Mouse (Mus musculus) liver, embryonic 11.5 days (tissue): ENCODE measurements at regions not wholly inside any gene's neighbourhood (a gene's known extent, or its start where the extent isn't known, plus 50 kb on each side); places are given as distances from the start of the nearest gene placed in this dataset.

ENCODE experiments used
- ATAC-seq: fragments of 200-750 bp; cut with Nextera tagmentation; replicated peaks from 2 replicates; pipeline ENCODE4 v1.8.0; 2017; ENCODE audit warnings: moderate number of reproducible peaks, mild to moderate bottlenecking, moderate TSS enrichment, moderate library complexity; ENCODE audit not compliant: low FRiP score
- DNase-seq: peaks from one replicate; pipeline ENCODE4 v3.0.0-alpha.2; 2017; ENCODE audit warnings: low spot score
- H3K27ac ChIP-seq: fragments of 300-500 bp; sonication (generic); 2 replicates; pipeline ENCODE4 v1.5.1; 2014; ENCODE audit warnings: mild to moderate bottlenecking, low read depth, low read length, control low read depth
- H3K27me3 ChIP-seq: fragments of 300-500 bp; sonication (generic); replicated peaks from 2 replicates; pipeline ENCODE4 v1.6.1; 2014; ENCODE audit warnings: low read length, mixed read lengths; ENCODE audit not compliant: control insufficient read depth, insufficient read depth
- H3K36me3 ChIP-seq: fragments of 300-500 bp; sonication (generic); 2 replicates; pipeline ENCODE4 v1.6.1; 2014; ENCODE audit warnings: mild to moderate bottlenecking, low read length, moderate library complexity, mixed read lengths; ENCODE audit not compliant: control insufficient read depth, insufficient read depth
- H3K4me1 ChIP-seq: fragments of 300-500 bp; sonication (generic); replicated peaks from 2 replicates; pipeline ENCODE4 v1.6.1; 2014; ENCODE audit warnings: low read length, mixed read lengths; ENCODE audit not compliant: control insufficient read depth, insufficient read depth
- H3K4me2 ChIP-seq: fragments of 300-500 bp; sonication (generic); 2 replicates; pipeline ENCODE4 v1.6.1; 2014; ENCODE audit warnings: mild to moderate bottlenecking, control low read depth, moderate library complexity
- H3K4me3 ChIP-seq: fragments of 300-500 bp; sonication (generic); 2 replicates; pipeline ENCODE4 v1.5.1; 2014; ENCODE audit warnings: low read depth, low read length, control low read depth
- H3K9ac ChIP-seq: fragments of 300-500 bp; sonication (generic); 2 replicates; pipeline ENCODE4 v1.6.1; 2014; ENCODE audit warnings: low read depth, low read length, control low read depth
- H3K9me3 ChIP-seq: fragments of 300-500 bp; sonication (generic); 2 replicates; pipeline ENCODE4 v1.6.1; 2016; ENCODE audit warnings: low read length, inconsistent platforms, mixed read lengths; ENCODE audit not compliant: control insufficient read depth
- WGBS: fragments of 180-500 bp; shearing (Covaris S2); extraction: QIAGEN DNeasy Blood & Tissue Kit; methylation state at CpG from one replicate; pipeline ENCODE4 v1.1.7; 2014; 5-methylcytosine and 5-hydroxymethylcytosine counted together

- peaks cover 4% of the 10 kb centered on the region; the same call in 1 of the 2 replicates for H3K4me1 ChIP-seq
- no peak for ATAC-seq
- no peaks in the 10 kb centered on the region for H3K36me3 ChIP-seq
- no peaks in the 10 kb centered on the region for H3K27me3 ChIP-seq
- WGBS: 85% methylated on average over 12 of the region's 12 CpGs
- no peak overlapping the region for H3K9ac ChIP-seq
- H3K9me3 ChIP-seq: no peaks in the 10 kb centered on the region
- no peak overlapping the region for H3K4me2 ChIP-seq
- no peak for DNase-seq
- H3K27ac ChIP-seq: no peak overlapping the region
- no peak overlapping the region for H3K4me3 ChIP-seq
These were observed 95.1 kb upstream of the Pced1b start for GRCm38 (mm10) chr15:97151793-97152192.

GRCm38 (mm10) chr15:97150983-97151735 is 95.4 kb upstream of the Slc38a4 start:
- H3K4me1 ChIP-seq: peaks cover 4% of the 10 kb centered on the region; the same call in 1 of the 2 replicates
- 81% methylated on average over 10 of the region's 10 CpGs for WGBS
- no peak overlapping the region for H3K9ac ChIP-seq
- no peak overlapping the region for H3K4me3 ChIP-seq
- no peak overlapping the region for H3K4me2 ChIP-seq
- no peak overlapping the region for H3K27ac ChIP-seq
- no peak for ATAC-seq
- DNase-seq: no peak
- H3K27me3 ChIP-seq: no peaks in the 10 kb centered on the region
- no peaks in the 10 kb centered on the region for H3K9me3 ChIP-seq
- H3K36me3 ChIP-seq: no peaks in the 10 kb centered on the region

- DNase-seq: no peak
- Histone ChIP-seq H3K4me1 (no peaks in the 10 kb centered on the region; the same call in 1 of the 2 replicates), H3K4me2 (no peak overlapping the region), H3K4me3 (no peak overlapping the region), H3K36me3 (no peaks in the 10 kb centered on the region), H3K9me3 (no peaks in the 10 kb centered on the region), H3K27me3 (no peaks in the 10 kb centered on the region), H3K9ac (no peak overlapping the region), H3K27ac (no peak overlapping the region)
- no peak for ATAC-seq
- 74% methylated on average over 2 of the region's 2 CpGs for WGBS
These were observed 86.2 kb upstream of the Slc38a4 start for GRCm38 (mm10) chr15:97141958-97142357.

- Histone ChIP-seq H3K9ac (no peak overlapping the region), H3K27me3 (no peaks in the 10 kb centered on the region), H3K27ac (no peak overlapping the region), H3K4me3 (no peak overlapping the region), H3K4me2 (no peak overlapping the region), H3K9me3 (no peaks in the 10 kb centered on the region), H3K4me1 (no peaks in the 10 kb centered on the region), H3K36me3 (no peaks in the 10 kb centered on the region)
- ATAC-seq (no peak), DNase-seq (no peak)
- 73% methylated on average over 3 of the region's 3 CpGs for WGBS
These were observed 82.5 kb upstream of the Slc38a4 start for GRCm38 (mm10) chr15:97138265-97138664.

- Histone ChIP-seq H3K27me3 (no peaks in the 10 kb centered on the region), H3K9me3 (no peaks in the 10 kb centered on the region), H3K4me2 (no peak overlapping the region), H3K36me3 (no peaks in the 10 kb centered on the region), H3K27ac (no peak overlapping the region), H3K9ac (no peak overlapping the region), H3K4me3 (no peak overlapping the region), H3K4me1 (no peaks in the 10 kb centered on the region)
- ATAC-seq: no peak
- no peak for DNase-seq
- 9% methylated on average over 11 of the region's 11 CpGs for WGBS
These were observed 79.5 kb upstream of the Slc38a4 start for GRCm38 (mm10) chr15:97135291-97135690.

- DNase-seq (no peak), ATAC-seq (no peak)
- Histone ChIP-seq H3K4me3 (no peak overlapping the region), H3K36me3 (no peaks in the 10 kb centered on the region), H3K27me3 (no peaks in the 10 kb centered on the region), H3K27ac (no peak overlapping the region; the same call in 1 of the 2 replicates), H3K9me3 (no peaks in the 10 kb centered on the region), H3K4me2 (no peak overlapping the region), H3K9ac (no peak overlapping the region), H3K4me1 (no peaks in the 10 kb centered on the region; the same call in 1 of the 2 replicates)
- WGBS: 75% methylated on average over 8 of the region's 8 CpGs
These were observed 72.0 kb upstream of the Slc38a4 start for GRCm38 (mm10) chr15:97127771-97128170.

- Histone ChIP-seq H3K4me3 (no peak overlapping the region), H3K27ac (no peak overlapping the region), H3K4me2 (no peak overlapping the region), H3K36me3 (no peaks in the 10 kb centered on the region), H3K4me1 (no peaks in the 10 kb centered on the region; the same call in 1 of the 2 replicates), H3K27me3 (no peaks in the 10 kb centered on the region), H3K9me3 (no peaks in the 10 kb centered on the region), H3K9ac (no peak overlapping the region)
- 79% methylated on average over 15 of the region's 15 CpGs for WGBS
- DNase-seq: peak; percentile 25
- no peak for ATAC-seq
These were observed 70.4 kb upstream of the Slc38a4 start for GRCm38 (mm10) chr15:97125836-97126822.

GRCm38 (mm10) chr15:97122263-97122662 is 66.5 kb upstream of the Slc38a4 start:
- H3K9ac ChIP-seq: no peak overlapping the region
- no peak for ATAC-seq
- no peaks in the 10 kb centered on the region for H3K27me3 ChIP-seq
- 87% methylated on average over 6 of the region's 6 CpGs for WGBS
- no peaks in the 10 kb centered on the region for H3K9me3 ChIP-seq
- no peaks in the 10 kb centered on the region for H3K36me3 ChIP-seq
- H3K4me3 ChIP-seq: no peak overlapping the region
- DNase-seq: no peak
- no peaks in the 10 kb centered on the region for H3K4me1 ChIP-seq
- no peak overlapping the region for H3K4me2 ChIP-seq
- no peak overlapping the region for H3K27ac ChIP-seq
